Mouse (Mus musculus): ENCODE data around the gene Tgfa. TPM values are rescaled to one million over a fixed set of nuclear protein-coding genes. Genes with fewer than 3 reads are reported as not detected.
A peak's percentile ranks its signal among the peaks of the same experiment; 100 is the strongest.

Tgfa gene
- polyA plus RNA-seq, 1 experiment from 2014 or later, result 3.0 TPM

DNA sequence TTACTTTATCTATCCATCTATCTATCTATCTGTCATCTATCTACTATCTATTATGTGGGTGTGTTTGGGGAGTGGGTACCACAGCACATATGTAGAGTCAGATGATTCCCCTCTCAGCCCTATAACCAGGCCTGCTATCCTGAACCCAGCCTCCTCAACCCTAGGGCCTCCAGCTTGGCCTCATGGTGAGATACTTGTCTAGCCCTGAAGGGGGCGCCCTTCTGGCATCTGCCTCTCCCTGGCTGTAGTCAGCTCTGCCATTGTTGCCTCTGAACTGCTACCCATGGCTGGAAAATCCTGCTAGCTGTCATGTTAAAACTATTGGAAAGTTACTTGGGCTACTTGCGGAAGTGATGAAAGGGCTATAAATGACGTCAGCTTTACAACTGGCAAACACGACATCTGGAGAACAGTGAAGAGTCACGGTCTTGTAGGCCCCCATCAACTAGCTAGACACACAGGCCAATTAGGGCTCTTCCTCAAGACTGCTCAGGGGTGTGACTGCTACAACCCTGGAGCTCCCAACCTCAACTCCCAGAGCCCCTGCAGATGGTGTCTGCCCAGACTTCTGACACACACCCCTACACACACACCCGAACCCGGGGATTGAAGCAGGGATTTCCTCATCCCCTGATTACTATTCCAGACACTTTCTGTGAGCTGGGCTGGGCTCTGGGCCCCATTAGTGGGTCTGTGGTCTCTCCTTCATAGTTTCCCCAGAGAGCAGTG is 65.5 kb downstream of the Tgfa start:
- no peak overlapping the region for H3K9ac ChIP-seq (replicated peaks)
- H3K27ac ChIP-seq (ENCODE audit: low read depth), result no peak overlapping the region
- TF ChIP-seq EP300 (IDR thresholded peaks at IDR 0.05; ENCODE audit: low read depth) (no peak), CTCF (IDR thresholded peaks at IDR 0.05; ENCODE audit: low read depth) (peak; percentile 45)
- H3K27me3 ChIP-seq (ENCODE audit: insufficient read depth, low read length), result no peaks in the 10 kb centered on the region
- 59% methylated on average over 7 of the region's 7 CpGs for WGBS (ENCODE audit: insufficient replicate concordance)
- ATAC-seq (no peak), DNase-seq (no peak)
- H3K4me2 ChIP-seq (ENCODE audit: low read depth, low read length), result no peak overlapping the region
- no peaks in the 10 kb centered on the region for H3K36me3 ChIP-seq (replicated peaks; ENCODE audit: insufficient read depth, low read length)
- no peaks in the 10 kb centered on the region for H3K4me1 ChIP-seq (ENCODE audit: insufficient read depth)
- H3K9me3 ChIP-seq (ENCODE audit: low read length), result no peaks in the 10 kb centered on the region
- no peak overlapping the region for H3K4me3 ChIP-seq (ENCODE audit: low read depth, low read length)

DNA sequence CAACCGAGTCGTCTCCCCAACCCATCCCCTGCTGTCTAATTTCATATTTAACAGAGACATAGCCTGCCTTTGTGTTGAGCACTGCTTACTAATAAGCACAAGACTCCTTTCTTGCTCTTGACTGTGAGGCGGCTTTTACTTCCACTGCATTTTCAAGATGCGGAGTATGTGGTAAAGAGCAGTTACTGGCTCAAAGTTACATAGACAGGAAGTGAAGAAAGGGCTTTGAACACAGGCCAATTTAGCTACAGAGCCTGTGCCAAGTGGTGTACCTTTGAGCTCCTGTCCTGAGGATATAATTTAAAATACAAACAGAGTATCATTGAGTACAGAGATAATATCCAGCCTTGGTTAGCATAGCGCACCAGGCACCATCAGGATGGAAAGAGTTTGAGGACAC is 71.8 kb downstream of the Tgfa start:
- H3K27ac ChIP-seq (ENCODE audit: low read depth), result 0 out of 2 replicates have a peak overlapping the region, but pooled peaks have one; percentile 48
- H3K9ac ChIP-seq (replicated peaks), result no peak overlapping the region
- no peaks in the 10 kb centered on the region for H3K36me3 ChIP-seq (replicated peaks; ENCODE audit: insufficient read depth, low read length)
- TF ChIP-seq CTCF (IDR thresholded peaks at IDR 0.05; ENCODE audit: low read depth), result no peak
- no peak for TF ChIP-seq EP300 (IDR thresholded peaks at IDR 0.05; ENCODE audit: low read depth)
- WGBS (ENCODE audit: insufficient replicate concordance), result 69% methylated on average over 5 of the region's 5 CpGs
- no peaks in the 10 kb centered on the region for H3K9me3 ChIP-seq (ENCODE audit: low read length)
- ATAC-seq (no peak), DNase-seq (no peak)
- no peaks in the 10 kb centered on the region for H3K27me3 ChIP-seq (ENCODE audit: insufficient read depth, low read length)
- H3K4me1 ChIP-seq (ENCODE audit: insufficient read depth), result peaks cover 5% of the 10 kb centered on the region; the same call in 1 of the 2 replicates
- no peak overlapping the region for H3K4me3 ChIP-seq (ENCODE audit: low read depth, low read length)
- no peak overlapping the region for H3K4me2 ChIP-seq (ENCODE audit: low read depth, low read length)

DNA sequence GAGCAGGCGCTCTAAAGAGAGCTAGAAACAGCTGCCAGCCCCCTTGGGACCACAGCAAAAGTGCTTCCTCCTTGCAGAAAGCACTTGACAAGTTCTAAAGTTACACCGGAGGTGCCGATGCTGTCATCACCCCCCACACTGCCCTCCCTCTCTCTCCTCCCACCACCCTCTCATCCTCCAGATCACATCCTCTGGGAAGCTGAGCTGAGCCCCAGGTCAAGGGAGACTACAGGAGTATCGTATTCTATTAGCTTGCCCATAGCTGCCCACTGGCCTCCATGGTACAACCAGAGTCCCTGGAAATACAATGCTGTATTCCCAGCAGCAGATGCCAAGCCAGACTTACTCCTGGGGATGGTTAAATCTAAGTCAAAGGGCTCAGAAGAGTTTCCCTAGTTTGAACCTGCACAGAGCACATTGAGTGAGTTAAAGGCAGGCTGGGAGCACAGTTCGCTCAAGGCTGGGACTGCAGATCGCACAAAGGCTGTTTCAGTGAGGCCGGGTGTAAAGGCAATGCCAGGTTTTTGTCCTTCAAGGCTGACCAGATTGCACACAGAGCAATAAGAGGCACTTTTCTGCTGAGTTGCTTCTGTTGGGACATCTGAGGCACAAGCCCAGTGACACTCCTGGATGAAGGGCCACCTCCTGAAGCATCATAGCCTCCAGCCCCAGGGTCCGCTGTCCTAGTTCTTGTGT is 75.5 kb downstream of the Tgfa start:
- Histone ChIP-seq H3K4me3 (ENCODE audit: low read depth, low read length) (no peak overlapping the region), H3K36me3 (replicated peaks; ENCODE audit: insufficient read depth, low read length) (no peaks in the 10 kb centered on the region), H3K9me3 (ENCODE audit: low read length) (no peaks in the 10 kb centered on the region), H3K9ac (replicated peaks) (no peak overlapping the region), H3K27ac (ENCODE audit: low read depth) (no peak overlapping the region), H3K27me3 (ENCODE audit: insufficient read depth, low read length) (no peaks in the 10 kb centered on the region), H3K4me1 (ENCODE audit: insufficient read depth) (peaks cover 5% of the 10 kb centered on the region; the same call in 1 of the 2 replicates), H3K4me2 (ENCODE audit: low read depth, low read length) (no peak overlapping the region)
- 62% methylated on average over 8 of the region's 8 CpGs for WGBS (ENCODE audit: insufficient replicate concordance)
- ATAC-seq, result no peak
- TF ChIP-seq CTCF (IDR thresholded peaks at IDR 0.05; ENCODE audit: low read depth) (no peak), EP300 (IDR thresholded peaks at IDR 0.05; ENCODE audit: low read depth) (no peak)
- DNase-seq, result no peak

DNA sequence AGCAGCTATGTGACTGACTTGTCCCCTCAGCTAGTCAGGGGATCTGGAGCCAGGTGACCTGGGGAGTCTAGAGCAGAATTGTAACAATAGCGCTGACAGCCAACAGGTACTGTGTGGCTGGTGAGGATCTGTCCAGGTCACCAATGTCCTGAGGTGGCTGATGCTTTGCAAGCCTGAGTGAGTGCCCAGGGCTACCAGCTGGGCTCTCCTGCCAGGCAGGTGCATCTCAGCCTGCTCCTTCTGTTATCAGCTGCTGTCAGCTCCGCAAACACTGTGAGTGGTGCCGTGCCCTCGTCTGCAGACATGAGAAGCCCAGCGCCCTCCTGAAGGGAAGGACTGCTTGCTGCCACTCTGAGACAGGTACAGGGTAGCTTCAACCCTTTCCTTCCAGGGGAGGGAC is 76.1 kb downstream of the Tgfa start:
- TF ChIP-seq EP300 (IDR thresholded peaks at IDR 0.05; ENCODE audit: low read depth) (no peak), CTCF (IDR thresholded peaks at IDR 0.05; ENCODE audit: low read depth) (no peak)
- H3K9ac ChIP-seq (replicated peaks), result no peak overlapping the region
- H3K9me3 ChIP-seq (ENCODE audit: low read length), result no peaks in the 10 kb centered on the region
- no peaks in the 10 kb centered on the region for H3K27me3 ChIP-seq (ENCODE audit: insufficient read depth, low read length)
- no peak overlapping the region for H3K27ac ChIP-seq (ENCODE audit: low read depth)
- WGBS (ENCODE audit: insufficient replicate concordance), result 72% methylated on average over 5 of the region's 5 CpGs
- H3K4me2 ChIP-seq (ENCODE audit: low read depth, low read length), result no peak overlapping the region
- H3K4me3 ChIP-seq (ENCODE audit: low read depth, low read length), result no peak overlapping the region
- peaks cover 5% of the 10 kb centered on the region; the same call in 1 of the 2 replicates for H3K4me1 ChIP-seq (ENCODE audit: insufficient read depth)
- H3K36me3 ChIP-seq (replicated peaks; ENCODE audit: insufficient read depth, low read length), result no peaks in the 10 kb centered on the region
- ATAC-seq (no peak), DNase-seq (no peak)

DNA sequence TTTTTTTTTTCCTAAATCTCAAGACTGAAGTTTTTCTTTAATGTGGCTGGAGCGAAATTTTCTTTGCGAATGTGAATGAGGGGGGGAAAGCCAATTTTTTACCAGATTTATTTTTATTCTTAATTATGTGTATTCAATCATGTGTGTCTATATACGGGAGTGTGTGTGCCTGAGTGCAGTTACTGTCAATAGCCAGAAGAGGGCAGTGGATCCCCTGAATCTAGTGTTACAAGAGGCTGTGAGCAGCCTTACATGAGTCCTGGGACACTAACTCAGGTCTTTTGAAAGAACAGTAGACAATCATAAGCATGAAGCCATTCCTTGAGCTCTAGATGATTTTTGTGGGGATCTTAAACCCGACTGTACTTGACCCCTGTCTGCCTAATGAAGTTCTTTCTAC is 80.7 kb downstream of the Tgfa start:
- 85% methylated on average over 4 of the region's 4 CpGs for WGBS (ENCODE audit: insufficient replicate concordance)
- no peak overlapping the region for H3K4me3 ChIP-seq (ENCODE audit: low read depth, low read length)
- ATAC-seq, result no peak
- H3K27ac ChIP-seq (ENCODE audit: low read depth), result no peak overlapping the region
- no peak overlapping the region for H3K4me2 ChIP-seq (ENCODE audit: low read depth, low read length)
- no peak overlapping the region for H3K9ac ChIP-seq (replicated peaks)
- no peaks in the 10 kb centered on the region for H3K9me3 ChIP-seq (ENCODE audit: low read length)
- no peaks in the 10 kb centered on the region for H3K36me3 ChIP-seq (replicated peaks; ENCODE audit: insufficient read depth, low read length)
- no peak for DNase-seq
- no peaks in the 10 kb centered on the region for H3K4me1 ChIP-seq (ENCODE audit: insufficient read depth)
- no peaks in the 10 kb centered on the region for H3K27me3 ChIP-seq (ENCODE audit: insufficient read depth, low read length)
- TF ChIP-seq CTCF (IDR thresholded peaks at IDR 0.05; ENCODE audit: low read depth), result peak; percentile 32
- TF ChIP-seq EP300 (IDR thresholded peaks at IDR 0.05; ENCODE audit: low read depth), result no peak

DNA sequence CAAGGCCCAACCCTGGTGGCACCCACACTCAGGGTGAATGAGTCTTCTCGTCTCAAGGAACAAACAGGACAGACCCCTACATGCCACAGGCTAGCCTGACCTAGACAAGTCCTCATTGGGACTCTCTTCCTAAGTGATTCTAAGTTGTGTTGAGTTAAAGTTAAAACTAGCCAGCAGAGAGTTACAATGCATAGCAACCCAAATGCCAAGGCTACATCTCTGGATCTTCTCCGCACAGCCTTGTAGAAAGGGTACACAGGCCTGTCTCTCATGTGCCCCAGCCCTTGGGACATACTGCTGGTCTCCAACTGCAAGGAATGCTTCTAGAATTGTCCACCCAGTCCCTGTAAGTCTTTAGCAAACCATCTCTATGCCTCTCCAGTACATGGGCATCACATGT is 81.8 kb downstream of the Tgfa start:
- Histone ChIP-seq H3K27me3 (ENCODE audit: insufficient read depth, low read length) (no peaks in the 10 kb centered on the region), H3K9ac (replicated peaks) (no peak overlapping the region), H3K9me3 (ENCODE audit: low read length) (no peaks in the 10 kb centered on the region), H3K36me3 (replicated peaks; ENCODE audit: insufficient read depth, low read length) (no peaks in the 10 kb centered on the region), H3K4me2 (ENCODE audit: low read depth, low read length) (no peak overlapping the region), H3K4me1 (ENCODE audit: insufficient read depth) (no peaks in the 10 kb centered on the region), H3K4me3 (ENCODE audit: low read depth, low read length) (no peak overlapping the region), H3K27ac (ENCODE audit: low read depth) (no peak overlapping the region)
- WGBS (ENCODE audit: insufficient replicate concordance), result 79% methylated on average over 2 of the region's 2 CpGs
- no peak for TF ChIP-seq CTCF (IDR thresholded peaks at IDR 0.05; ENCODE audit: low read depth)
- TF ChIP-seq EP300 (IDR thresholded peaks at IDR 0.05; ENCODE audit: low read depth), result no peak
- DNase-seq (no peak), ATAC-seq (no peak)

Data from liver, postnatal 0 days (tissue).